Mouse (Mus musculus): ENCODE measurements around the gene Disp3. TPM values are rescaled to one million over a fixed set of nuclear protein-coding genes. Genes with fewer than 3 reads are reported as not detected.

The Disp3 gene
- total RNA-seq, 1 experiment from 2014 or later, result not detected

DNA sequence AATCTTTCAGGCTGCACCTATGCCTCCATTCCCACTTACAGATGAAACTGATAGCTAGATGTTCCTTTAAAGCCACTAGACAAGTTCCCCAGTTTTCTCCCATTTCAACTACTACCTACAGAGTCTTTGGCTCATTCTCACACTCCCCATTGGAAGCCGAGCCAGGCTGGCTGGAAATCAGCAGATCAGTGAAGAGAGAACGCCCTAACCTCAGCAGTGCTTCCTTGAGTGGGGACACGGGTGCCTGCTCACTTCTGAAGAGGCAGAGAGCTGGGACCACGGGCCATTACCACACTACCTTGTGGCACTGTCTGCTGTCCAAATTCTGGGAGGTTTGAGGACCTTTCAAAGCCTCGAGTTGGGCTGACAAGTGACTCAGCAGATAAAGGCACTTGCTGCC lies 11.0 kb upstream of the Disp3 start:
- no peak for ATAC-seq (replicated peaks in 1 of 2; ENCODE audit: insufficient read depth in 1 of 2, low FRiP score in 2 of 2, low TSS enrichment in 1 of 2, low read depth in 1 of 2, poor library complexity in 2 of 2, severe bottlenecking in 2 of 2)

DNA sequence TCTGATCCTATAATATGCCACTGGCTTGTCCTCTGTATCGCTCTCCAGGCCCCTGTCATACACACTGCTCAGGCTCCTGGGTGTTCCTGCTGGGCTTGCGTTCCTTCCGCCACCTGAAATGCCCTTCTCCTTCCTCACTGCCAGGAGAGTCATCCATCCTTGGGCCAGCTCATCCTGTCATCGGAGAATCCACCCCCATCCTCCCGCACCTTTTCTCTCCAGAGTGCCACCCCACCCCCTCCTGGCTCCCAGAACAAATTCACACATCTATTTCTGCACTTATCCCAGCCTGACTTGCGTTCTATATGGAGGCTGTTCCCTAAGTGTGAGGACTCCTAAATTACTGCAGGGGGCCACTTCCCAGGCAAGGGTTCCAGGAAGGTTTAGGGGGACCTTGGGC lies 9.9 kb upstream of the Disp3 start:
- ATAC-seq (replicated peaks in 1 of 2; ENCODE audit: insufficient read depth in 1 of 2, low FRiP score in 2 of 2, low TSS enrichment in 1 of 2, low read depth in 1 of 2, poor library complexity in 2 of 2, severe bottlenecking in 2 of 2), result no peak

DNA sequence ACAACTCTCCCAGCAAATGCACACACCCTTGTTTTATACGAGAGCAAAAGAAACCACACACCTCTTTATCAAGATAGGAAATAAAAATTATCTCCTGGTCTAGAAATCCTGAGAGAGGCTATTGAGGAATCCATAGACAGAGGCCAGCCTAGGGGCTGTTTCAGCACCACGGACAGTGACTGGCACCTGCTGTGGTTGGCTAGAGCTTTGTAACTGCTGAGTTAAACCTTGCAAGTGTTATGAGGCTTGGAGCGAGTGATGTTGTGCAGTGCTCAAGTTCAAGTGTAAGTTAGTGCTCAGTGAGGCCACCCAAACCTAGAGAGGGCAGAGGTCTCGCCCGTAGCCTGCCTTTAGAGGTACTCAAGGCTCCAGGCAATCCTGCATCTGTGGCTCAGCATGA lies 5.6 kb upstream of the Disp3 start:
- ATAC-seq (replicated peaks in 1 of 2; ENCODE audit: insufficient read depth in 1 of 2, low FRiP score in 2 of 2, low TSS enrichment in 1 of 2, low read depth in 1 of 2, poor library complexity in 2 of 2, severe bottlenecking in 2 of 2), result peak in 1 of 2 experiments; percentile 63; a peak in 1 of 4 replicates

DNA sequence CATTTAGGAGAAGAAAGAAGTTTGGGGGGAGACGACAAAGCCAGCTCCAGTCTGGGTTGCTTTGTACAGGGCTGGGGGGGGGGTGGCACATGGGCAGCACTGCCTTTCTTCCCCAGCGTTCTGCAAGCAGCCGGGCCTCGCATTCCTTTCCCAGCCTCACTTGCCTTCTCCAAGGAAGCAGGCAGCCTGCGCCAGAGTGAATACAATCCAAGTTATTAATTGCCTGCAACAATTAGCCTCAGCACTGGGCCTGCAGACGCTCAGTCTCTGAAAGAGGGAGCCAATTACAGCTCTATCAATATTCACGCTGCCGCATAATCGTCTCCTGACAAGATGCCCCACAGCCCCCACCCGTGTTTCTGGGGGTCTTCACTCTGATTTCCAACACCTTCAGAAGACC lies 4.1 kb upstream of the Disp3 start:
- ATAC-seq (replicated peaks in 1 of 2; ENCODE audit: insufficient read depth in 1 of 2, low FRiP score in 2 of 2, low TSS enrichment in 1 of 2, low read depth in 1 of 2, poor library complexity in 2 of 2, severe bottlenecking in 2 of 2), result no peak

DNA sequence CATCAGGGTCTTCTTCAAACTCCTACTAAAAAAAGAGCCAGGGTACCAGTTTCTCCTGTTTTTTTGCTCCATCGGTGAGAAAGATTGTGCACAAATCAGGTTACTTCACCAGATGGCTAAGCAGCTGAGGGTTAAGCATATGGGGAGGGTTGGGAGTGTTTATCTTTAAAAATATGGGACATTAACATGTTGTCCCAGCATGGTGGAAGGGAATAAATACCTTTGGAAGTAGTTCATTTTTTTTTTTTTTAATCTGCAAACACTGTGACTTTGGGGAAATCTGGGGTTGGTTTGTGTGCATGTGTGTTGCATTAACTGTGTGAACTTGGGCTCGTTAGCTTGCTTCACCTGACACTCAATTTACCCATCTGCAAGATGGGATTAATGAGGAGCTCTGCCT lies 3.3 kb upstream of the Disp3 start:
- ATAC-seq (replicated peaks in 1 of 2; ENCODE audit: insufficient read depth in 1 of 2, low FRiP score in 2 of 2, low TSS enrichment in 1 of 2, low read depth in 1 of 2, poor library complexity in 2 of 2, severe bottlenecking in 2 of 2), result no peak

DNA sequence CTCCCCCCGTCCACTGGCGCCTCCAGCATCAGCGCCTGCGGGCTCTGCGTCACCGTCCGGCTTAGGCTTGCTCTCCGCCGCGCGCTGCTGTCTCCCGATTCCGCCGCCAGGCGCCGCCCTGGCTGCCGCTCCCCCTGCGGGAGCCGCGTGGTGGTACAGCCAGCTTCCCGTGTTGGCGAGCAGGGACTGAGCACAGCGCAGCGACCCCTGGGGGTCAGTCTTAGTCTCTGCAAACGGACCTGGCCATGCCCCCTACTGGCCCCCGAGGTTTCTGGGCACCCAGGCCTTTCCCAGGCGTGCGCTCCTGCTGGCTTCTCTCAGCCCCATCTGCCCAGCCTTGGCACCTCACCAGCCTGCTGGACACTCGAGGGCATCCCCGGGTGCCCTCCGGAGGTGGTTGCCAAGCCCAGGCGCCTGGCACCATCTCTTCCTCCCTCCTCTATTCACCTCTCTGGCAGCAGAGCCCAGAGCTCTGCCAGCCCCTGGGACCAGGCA lies 337 bp upstream of the Disp3 start:
- peak; percentile 77 to 81 for ATAC-seq (replicated peaks in 1 of 2; ENCODE audit: insufficient read depth in 1 of 2, low FRiP score in 2 of 2, low TSS enrichment in 1 of 2, low read depth in 1 of 2, poor library complexity in 2 of 2, severe bottlenecking in 2 of 2)

DNA sequence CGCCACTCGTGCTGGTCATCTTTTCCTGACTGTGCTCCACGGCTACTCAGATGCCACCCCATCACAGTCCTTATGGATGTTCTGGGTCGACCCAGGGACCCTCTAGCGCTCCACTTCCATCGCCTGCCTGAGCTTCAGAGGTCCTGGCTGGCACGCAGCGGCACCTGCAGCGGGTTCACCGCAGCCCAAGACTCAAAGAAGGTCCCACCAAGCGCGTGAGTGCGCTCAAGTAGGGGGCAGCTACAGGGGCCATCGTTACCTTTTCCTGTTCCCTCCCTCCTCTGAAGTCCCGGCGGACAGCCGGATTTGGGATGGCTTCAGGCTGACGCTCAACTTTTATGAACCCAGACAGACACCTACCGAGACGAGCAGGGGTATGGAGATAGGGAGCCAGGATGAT lies 724 bp downstream of the Disp3 start:
- ATAC-seq (replicated peaks in 1 of 2; ENCODE audit: insufficient read depth in 1 of 2, low FRiP score in 2 of 2, low TSS enrichment in 1 of 2, low read depth in 1 of 2, poor library complexity in 2 of 2, severe bottlenecking in 2 of 2), result no peak

DNA sequence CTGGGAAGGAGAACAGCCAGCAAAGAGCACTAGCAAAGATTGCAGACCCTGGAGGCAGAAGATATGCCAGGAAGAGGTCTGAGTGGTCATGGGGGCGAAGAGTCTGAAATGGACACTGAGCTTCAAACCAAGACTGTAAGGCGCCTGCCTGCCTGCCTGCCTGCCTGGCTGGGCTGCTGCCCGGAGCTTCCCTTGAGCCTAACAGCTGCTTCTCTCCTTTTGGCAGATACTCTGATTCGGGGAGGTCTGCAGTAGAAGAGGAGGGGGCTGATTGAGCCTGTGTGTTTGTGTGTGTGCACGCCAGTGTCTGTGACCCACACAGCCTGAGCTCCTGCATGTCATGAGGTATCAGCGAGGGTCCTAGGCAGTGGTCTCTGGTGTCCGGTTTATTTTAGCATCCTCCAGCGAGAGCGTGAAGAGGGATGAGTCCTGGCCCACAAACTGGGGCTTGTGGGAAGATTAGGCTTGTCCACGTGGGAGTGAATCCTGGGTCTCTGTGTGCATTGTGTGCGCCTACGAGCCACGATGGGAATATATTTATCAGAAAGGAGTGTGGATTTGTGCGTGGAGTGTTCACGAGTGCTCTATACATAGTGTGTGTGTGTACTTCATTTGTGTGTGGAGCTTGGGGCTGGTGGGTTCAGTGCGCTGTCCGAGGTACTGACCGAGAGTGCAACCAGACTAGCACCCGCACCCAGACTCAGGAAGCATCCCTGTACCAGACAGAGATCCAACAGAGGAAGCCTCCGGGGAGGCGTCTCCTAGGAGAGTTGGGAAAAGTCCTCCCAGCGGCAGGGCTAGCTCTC lies 1.3 kb downstream of the Disp3 start:
- peak in 1 of 2 experiments; percentile 59; a peak in 1 of 4 replicates for ATAC-seq (replicated peaks in 1 of 2; ENCODE audit: insufficient read depth in 1 of 2, low FRiP score in 2 of 2, low TSS enrichment in 1 of 2, low read depth in 1 of 2, poor library complexity in 2 of 2, severe bottlenecking in 2 of 2)

DNA sequence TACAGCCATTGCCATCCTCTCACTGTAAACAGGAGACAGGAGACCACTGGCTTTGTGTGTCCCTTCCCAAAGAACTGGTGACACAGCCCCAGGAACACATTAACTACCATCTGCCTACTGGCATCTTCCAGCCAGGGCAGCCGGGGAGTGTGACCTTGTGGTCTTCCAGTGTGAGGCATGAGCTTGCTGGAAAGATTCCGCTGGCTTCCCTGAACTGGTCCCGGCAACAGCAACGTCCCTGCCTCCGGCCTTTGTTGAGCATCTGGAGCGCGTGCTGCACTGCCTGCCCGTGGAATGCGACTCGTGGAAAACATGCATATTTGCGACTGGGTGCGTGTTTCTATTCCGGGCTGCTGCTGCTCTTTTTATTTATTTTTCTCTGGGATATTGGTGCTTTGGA lies 3.5 kb downstream of the Disp3 start:
- no peak for ATAC-seq (replicated peaks in 1 of 2; ENCODE audit: insufficient read depth in 1 of 2, low FRiP score in 2 of 2, low TSS enrichment in 1 of 2, low read depth in 1 of 2, poor library complexity in 2 of 2, severe bottlenecking in 2 of 2)

DNA sequence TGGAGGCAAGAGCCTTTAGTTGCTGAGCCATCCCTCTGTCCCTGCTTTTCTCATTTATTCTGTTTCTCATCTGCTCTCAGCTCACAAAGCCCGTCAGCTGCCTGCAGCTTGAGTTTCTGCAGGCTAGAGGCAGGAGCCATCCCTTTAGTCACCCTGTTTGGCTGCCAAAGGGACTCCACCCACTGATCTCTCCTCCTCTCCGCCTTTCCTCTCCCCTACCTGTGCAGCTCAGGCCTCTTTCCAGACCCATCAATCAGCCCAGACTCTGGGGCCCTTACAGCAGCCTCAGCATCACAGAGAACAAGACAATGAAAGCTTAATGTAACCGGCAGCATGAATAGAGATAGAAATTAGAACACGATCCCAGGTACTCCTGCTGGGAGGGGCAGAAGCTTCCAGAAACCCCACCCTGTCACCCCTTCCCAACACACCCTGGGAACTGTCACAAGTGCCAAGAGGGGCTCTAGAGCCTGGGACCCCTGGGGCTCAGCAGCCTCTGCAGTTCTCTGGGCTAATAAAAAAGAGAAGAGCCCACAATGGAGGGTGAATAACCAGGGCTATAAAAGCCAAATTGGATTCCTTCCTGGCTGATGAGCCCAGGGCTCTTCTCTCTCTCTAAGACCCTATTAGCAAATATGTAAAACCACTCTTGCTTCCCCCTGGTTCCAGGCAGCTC lies 10.8 kb downstream of the Disp3 start:
- ATAC-seq (replicated peaks in 1 of 2; ENCODE audit: insufficient read depth in 1 of 2, low FRiP score in 2 of 2, low TSS enrichment in 1 of 2, low read depth in 1 of 2, poor library complexity in 2 of 2, severe bottlenecking in 2 of 2), result no peak

DNA sequence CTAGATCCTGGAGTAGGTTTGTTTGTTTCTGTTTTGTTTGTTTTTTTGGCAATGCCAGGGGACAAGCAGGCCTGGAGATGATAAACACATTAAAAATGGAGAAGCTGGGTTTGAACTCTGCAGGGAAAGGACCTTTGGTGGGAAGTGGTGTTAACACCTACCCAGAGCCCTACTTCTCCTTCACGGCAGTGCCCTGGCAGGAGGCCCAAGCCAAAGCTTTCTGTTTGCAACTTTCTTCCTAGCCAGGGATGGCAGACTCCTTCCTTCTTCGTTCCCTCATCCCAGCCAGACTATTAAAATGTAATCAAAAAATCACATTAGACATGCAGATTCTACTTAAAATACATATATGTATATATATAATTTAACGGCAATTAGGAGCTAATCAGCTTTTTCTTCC lies 13.1 kb downstream of the Disp3 start:
- no peak for ATAC-seq (replicated peaks in 1 of 2; ENCODE audit: insufficient read depth in 1 of 2, low FRiP score in 2 of 2, low TSS enrichment in 1 of 2, low read depth in 1 of 2, poor library complexity in 2 of 2, severe bottlenecking in 2 of 2)

DNA sequence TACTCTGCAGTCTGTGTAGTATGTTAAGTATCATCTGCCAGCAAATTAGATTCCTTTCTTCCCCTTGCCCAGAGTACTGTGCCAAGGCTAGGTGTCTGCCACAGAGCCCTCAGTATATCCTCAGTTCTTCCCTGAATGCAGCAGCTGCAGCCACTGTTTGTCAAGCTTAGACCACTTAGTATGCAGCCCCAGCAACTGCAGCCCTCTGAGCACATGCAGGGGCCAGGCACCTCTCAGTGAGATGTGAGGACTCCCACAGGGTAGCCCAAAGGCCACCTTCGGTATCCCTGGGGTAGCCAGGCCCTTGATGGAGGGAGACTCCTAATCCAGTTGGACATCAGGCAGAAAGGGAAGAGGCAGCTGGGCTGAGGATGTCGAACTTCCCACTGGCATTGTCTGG lies 14.5 kb downstream of the Disp3 start:
- ATAC-seq (replicated peaks in 1 of 2; ENCODE audit: insufficient read depth in 1 of 2, low FRiP score in 2 of 2, low TSS enrichment in 1 of 2, low read depth in 1 of 2, poor library complexity in 2 of 2, severe bottlenecking in 2 of 2), result no peak

DNA sequence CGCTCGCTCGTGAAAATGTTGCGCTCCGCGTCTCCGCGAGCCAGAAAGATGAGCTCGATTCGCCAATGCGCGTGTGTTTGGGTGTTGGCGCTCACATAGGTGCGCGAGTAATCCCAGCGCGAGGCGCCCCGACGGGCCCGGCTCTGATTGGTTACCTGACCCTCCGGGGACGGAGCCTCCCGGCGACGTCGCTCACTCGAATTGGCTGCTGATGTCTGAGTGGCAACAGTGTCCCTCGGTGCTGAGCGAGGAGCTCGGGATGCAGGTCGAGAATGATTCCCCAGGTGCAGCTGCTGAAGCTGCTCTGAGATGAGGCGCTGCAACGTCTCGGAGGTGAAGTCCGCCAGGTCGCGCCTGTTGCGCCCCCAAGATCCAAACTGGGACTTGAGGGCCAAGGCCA lies 16.1 kb downstream of the Disp3 start:
- ATAC-seq (replicated peaks in 1 of 2; ENCODE audit: insufficient read depth in 1 of 2, low FRiP score in 2 of 2, low TSS enrichment in 1 of 2, low read depth in 1 of 2, poor library complexity in 2 of 2, severe bottlenecking in 2 of 2), result no peak

DNA sequence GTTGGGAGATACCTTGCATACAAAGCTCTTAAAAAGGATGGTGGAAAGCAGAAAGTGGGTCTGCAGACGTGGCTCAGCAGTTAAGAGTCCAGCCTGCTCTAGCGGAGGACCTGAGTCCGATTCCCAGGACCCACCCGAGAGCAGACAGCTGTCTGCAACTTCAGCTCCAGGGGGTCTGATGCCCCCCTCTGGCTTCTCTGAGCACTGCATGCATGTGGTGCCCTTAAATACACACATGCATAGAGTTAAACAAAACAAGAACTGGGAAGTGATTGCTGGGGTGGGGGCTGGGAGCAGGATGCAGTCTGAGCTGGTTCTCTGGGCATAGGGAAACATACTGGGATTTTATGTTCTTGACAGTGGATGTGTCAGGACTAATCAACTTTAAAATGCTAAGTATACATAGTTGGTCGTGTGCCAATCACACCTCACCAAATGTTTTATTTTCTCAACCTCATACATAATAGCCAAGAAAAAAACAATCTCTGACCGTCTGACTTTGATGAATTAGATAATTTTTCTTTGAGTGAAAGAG lies 20.7 kb downstream of the Disp3 start:
- no peak for ATAC-seq (replicated peaks in 1 of 2; ENCODE audit: insufficient read depth in 1 of 2, low FRiP score in 2 of 2, low TSS enrichment in 1 of 2, low read depth in 1 of 2, poor library complexity in 2 of 2, severe bottlenecking in 2 of 2)

DNA sequence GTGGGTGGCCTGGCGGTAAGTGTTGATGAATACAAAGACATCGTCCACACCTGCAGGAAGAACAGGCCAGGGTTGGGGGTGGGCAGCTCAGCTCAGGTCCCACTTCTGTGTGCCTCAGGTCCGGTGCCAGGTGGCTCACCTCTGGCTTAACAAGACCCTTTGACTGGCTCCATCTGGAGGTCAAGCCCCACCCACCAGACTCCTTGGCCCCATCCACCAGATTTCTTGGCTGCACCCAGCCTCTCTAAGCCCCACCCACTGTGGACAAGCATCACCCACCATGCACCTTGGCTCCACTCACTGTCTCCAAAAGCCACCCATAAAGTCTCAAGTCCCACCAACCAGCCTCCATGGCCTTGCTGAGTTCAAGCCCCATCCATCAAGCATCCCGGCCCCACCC lies 27.8 kb downstream of the Disp3 start:
- no peak for ATAC-seq (replicated peaks in 1 of 2; ENCODE audit: insufficient read depth in 1 of 2, low FRiP score in 2 of 2, low TSS enrichment in 1 of 2, low read depth in 1 of 2, poor library complexity in 2 of 2, severe bottlenecking in 2 of 2)

DNA sequence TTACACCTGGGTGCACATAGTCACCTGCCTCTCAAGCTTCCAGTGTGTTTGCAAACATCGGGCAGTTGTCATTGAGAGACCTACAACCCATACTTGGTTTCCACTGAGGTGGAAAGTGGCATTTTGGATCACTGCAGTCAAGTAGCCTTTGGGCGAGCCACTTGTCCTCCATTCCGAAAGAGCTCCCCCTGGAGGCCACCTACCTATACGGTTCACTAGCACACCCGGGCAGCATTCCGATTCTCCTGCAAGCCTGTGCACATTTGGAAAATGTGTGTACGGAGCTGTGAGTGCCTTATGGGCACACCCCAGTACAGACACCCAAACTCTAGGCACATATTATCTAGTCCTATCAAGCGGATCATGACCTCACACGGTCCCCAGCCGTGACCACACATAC lies 38.4 kb downstream of the Disp3 start:
- 0 out of 4 replicates have a peak, but pooled peaks of 1 of the 2 experiments have one; percentile 22 for ATAC-seq (replicated peaks in 1 of 2; ENCODE audit: insufficient read depth in 1 of 2, low FRiP score in 2 of 2, low TSS enrichment in 1 of 2, low read depth in 1 of 2, poor library complexity in 2 of 2, severe bottlenecking in 2 of 2)

DNA sequence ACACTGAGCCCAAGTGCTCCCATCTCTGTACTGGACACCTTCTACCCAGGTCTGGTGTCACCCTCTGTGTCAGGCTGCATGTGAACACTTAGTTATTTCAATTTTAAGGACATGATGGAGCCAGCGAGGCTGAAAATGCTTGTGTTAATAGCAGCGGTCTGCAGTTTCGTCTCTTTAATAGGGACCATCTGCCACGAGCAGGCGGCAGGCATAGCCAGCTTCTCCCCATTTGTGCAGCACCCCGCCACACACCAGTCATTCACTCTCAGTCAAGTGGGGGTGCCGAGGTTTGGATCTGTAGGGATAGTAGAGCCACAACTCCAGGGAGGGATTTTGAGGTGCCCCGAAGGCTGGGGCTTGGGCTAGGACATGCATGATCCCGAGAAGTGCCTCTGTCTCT lies 47.4 kb downstream of the Disp3 start:
- no peak for ATAC-seq (replicated peaks in 1 of 2; ENCODE audit: insufficient read depth in 1 of 2, low FRiP score in 2 of 2, low TSS enrichment in 1 of 2, low read depth in 1 of 2, poor library complexity in 2 of 2, severe bottlenecking in 2 of 2)

DNA sequence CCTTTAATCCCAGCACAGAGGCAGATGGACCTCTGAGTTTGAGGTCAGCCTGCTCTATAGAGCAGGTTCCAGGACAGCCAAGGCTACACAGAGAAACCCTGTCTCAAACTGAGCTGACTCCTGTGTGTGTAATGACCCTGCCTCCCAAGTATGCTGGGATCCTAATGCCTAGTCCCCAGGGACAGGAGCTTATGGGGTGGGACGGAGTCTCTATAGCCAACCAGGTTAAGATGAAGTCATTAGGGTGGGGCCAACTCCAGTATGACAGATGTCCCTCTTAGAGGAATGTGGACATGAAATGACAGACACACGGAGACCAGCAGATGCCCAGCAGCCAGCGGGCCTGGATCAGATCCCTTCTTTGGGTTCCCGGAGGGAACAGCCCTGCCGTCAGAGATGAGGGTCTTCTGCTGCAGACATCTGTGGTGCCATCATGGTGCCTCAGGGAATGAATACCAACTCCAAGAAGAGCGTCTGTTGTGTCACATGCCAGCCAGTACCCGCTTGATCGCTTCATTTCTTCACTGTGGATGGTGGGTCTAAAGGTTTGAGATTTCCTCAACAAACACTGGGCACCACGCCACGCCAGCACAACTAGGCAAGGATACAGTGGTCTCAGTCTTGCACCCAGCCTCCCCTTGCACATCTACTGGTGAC lies 48.2 kb downstream of the Disp3 start:
- ATAC-seq (replicated peaks in 1 of 2; ENCODE audit: insufficient read depth in 1 of 2, low FRiP score in 2 of 2, low TSS enrichment in 1 of 2, low read depth in 1 of 2, poor library complexity in 2 of 2, severe bottlenecking in 2 of 2), result no peak
